Mouse (Mus musculus) liver, embryonic 14.5 days (tissue): Measurements from ENCODE around the gene Trmt10c.

Experiments used
- CTCF ChIP-seq: IDR thresholded peaks from 2 replicates; pipeline ENCODE4 v1.5.1; 2016; ENCODE audit warnings: antibody characterized with exemption, low read depth, control low read depth
- EP300 ChIP-seq: IDR thresholded peaks from 2 replicates; pipeline ENCODE4 v1.6.1; 2016; ENCODE audit warnings: antibody characterized with exemption, low read depth

DNA sequence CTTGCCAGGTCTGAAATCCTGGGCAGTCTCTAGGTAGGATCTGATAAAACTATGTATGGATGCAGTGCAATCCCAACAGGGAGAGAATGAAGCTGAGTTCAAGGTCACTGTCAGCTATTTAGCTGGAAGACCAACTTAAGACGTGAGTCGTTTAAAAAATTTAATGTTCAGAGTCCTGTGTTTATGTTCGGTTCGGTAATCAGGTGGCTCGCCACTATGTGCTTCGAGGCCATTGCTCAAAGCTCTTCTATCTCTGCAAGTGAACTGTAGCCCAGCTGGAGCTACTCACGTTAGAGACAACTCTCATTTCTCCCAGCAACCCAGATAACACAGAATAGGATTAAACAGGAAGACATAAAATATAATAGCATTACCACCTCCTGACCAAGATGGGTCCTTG, 23.5 kb downstream of the Trmt10c start:
- TF ChIP-seq CTCF (no peak), EP300 (no peak)
